Mouse (Mus musculus) thymus, adult 2 months (tissue): ENCODE results near the gene Golga2. TPM values are rescaled to one million over a fixed set of nuclear protein-coding genes. Genes with fewer than 3 reads are reported as not detected.

Experiments used
- DNase-seq: peaks from one replicate; pipeline ENCODE4 v3.0.0; 2021
- H3K27ac ChIP-seq: fragments of 200-500 bp; 2 replicates; pipeline ENCODE4 v1.5.1; 2012; ENCODE audit warnings: low read length, control low read depth; ENCODE audit not compliant: control insufficient read depth, insufficient read depth
- H3K27me3 ChIP-seq: fragments of 200-500 bp; 2 replicates; pipeline ENCODE4 v1.6.1; 2012; ENCODE audit warnings: mild to moderate bottlenecking, low read length, moderate library complexity, mixed read lengths; ENCODE audit not compliant: control insufficient read depth, insufficient read depth
- H3K36me3 ChIP-seq: fragments of 200-500 bp; 2 replicates; pipeline ENCODE4 v1.6.1; 2012; ENCODE audit warnings: mild to moderate bottlenecking, low read length, moderate library complexity; ENCODE audit not compliant: control insufficient read depth, insufficient read depth
- H3K4me1 ChIP-seq: fragments of 200-500 bp; replicated peaks from 2 replicates; pipeline ENCODE4 v1.6.1; 2012; ENCODE audit warnings: low read length; ENCODE audit not compliant: control insufficient read depth, insufficient read depth
- H3K4me3 ChIP-seq: fragments of 200-500 bp; 2 replicates; pipeline ENCODE4 v1.5.1; 2012; ENCODE audit warnings: mild to moderate bottlenecking, low read length, control low read depth, moderate library complexity; ENCODE audit not compliant: control insufficient read depth, insufficient read depth
- CTCF ChIP-seq: fragments of 200-500 bp; IDR thresholded peaks from 2 replicates; pipeline ENCODE4 v1.5.1; 2012; ENCODE audit warnings: mild to moderate bottlenecking, control low read depth, low read length, moderate library complexity, borderline replicate concordance; ENCODE audit not compliant: control insufficient read depth, poor library complexity, insufficient read depth; ENCODE audit errors: extremely low read depth
- POLR2A ChIP-seq: fragments of 200-500 bp; IDR thresholded peaks from 2 replicates; pipeline ENCODE4 v1.6.1; 2012; ENCODE audit warnings: mild to moderate bottlenecking, low read length, control low read depth, moderate library complexity; ENCODE audit not compliant: control insufficient read depth, poor library complexity, insufficient read depth; ENCODE audit errors: extremely low read depth
- WGBS: fragments of 180-500 bp; shearing (Covaris S2); methylation state at CpG from one replicate; pipeline ENCODE4 v1.1.7; 2018; 5-methylcytosine and 5-hydroxymethylcytosine counted together
- polyA plus RNA-seq: library from polyadenylated mRNA; depleted of rRNA; stranded (reverse); fragments of >200 nt; gene quantifications from 2 replicates; pipeline ENCODE4 v1.2.3, GENCODE M21; 2012

Golga2 gene
- polyA plus RNA-seq, 1 experiment, result 36.6 TPM

- Histone ChIP-seq H3K4me1 (no peaks in the 10 kb centered on the region), H3K4me3 (no peak overlapping the region), H3K36me3 (peaks cover 20% of the 10 kb centered on the region), H3K27me3 (no peaks in the 10 kb centered on the region), H3K27ac (no peak overlapping the region)
- WGBS, result 73% methylated on average over 8 of the region's 8 CpGs
- TF ChIP-seq POLR2A (no peak), CTCF (peak; percentile 73; the same call in 1 of the 2 replicates)
- DNase-seq, result peak; percentile 71
Measured at GRCm38 (mm10) chr2:32304145-32304832, 17.1 kb downstream of the Golga2 start.

DNA sequence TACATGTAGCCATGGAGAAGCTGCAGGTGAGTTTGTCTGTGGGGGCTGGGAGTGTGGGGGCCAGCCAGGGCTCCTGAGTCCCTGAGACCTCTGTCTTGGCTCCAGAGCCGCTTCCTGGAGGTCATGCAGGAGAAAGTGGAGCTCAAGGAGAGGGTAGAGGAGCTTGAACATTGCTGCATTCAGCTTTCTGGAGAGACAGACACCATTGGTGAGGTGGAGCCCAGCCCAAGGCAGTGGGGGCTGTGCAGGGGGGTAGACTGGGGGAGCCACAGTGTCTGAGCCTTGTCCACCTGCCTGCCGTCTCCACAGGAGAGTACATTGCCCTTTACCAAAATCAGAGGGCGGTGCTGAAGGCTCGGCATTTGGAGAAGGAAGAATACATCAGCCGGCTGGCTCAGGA, 18.5 kb downstream of the Golga2 start:
- TF ChIP-seq POLR2A (no peak), CTCF (no peak)
- 96% methylated on average over 5 of the region's 5 CpGs for WGBS
- Histone ChIP-seq H3K4me1 (no peaks in the 10 kb centered on the region), H3K27ac (no peak overlapping the region), H3K27me3 (no peaks in the 10 kb centered on the region), H3K36me3 (peaks cover 20% of the 10 kb centered on the region), H3K4me3 (no peak overlapping the region)
- DNase-seq, result no peak

GRCm38 (mm10) chr2:32306176-32306575, 19.0 kb downstream of the Golga2 start:
- Histone ChIP-seq H3K27me3 (peaks cover 2% of the 10 kb centered on the region; the same call in 1 of the 2 replicates), H3K36me3 (peaks cover 20% of the 10 kb centered on the region), H3K4me1 (no peaks in the 10 kb centered on the region), H3K27ac (no peak overlapping the region), H3K4me3 (no peak overlapping the region)
- TF ChIP-seq CTCF (no peak), POLR2A (no peak)
- WGBS, result 97% methylated on average over 9 of the region's 9 CpGs
- DNase-seq, result no peak

DNA sequence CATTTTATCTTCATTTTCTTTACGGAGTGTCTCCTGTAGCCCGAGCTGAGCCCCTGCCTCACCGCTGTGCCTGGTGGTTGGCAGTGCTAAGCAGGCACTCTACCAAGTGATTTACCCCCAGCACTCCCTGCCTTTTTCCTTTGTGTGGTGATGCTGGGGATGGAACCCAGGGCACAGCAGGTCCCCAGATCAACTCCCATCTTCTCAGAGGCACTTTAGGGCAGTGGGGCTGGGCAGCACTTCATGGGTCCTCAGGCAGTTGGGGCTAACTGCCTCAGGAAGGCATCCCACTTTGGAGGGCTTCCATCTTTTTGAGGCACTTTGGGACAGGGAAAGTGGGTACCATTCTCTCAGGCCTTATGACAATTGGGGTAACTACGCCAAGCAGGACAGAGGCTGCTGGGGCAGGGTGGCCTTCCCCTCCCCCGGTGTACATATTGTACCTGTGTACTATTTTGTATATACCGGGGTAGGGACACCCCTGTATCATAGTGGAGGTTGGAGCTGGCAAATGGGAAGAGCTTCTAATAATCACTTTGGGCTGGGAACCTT, 20.1 kb downstream of the Golga2 start:
- H3K4me1 ChIP-seq, result peaks cover 6% of the 10 kb centered on the region
- no peak for TF ChIP-seq POLR2A
- no peak for TF ChIP-seq CTCF
- H3K27ac ChIP-seq, result no peak overlapping the region
- H3K27me3 ChIP-seq, result peaks cover 6% of the 10 kb centered on the region; the same call in 1 of the 2 replicates
- DNase-seq, result no peak
- WGBS, result 95% methylated on average over 6 of the region's 6 CpGs
- H3K36me3 ChIP-seq, result peaks cover 20% of the 10 kb centered on the region
- H3K4me3 ChIP-seq, result no peak overlapping the region

DNA sequence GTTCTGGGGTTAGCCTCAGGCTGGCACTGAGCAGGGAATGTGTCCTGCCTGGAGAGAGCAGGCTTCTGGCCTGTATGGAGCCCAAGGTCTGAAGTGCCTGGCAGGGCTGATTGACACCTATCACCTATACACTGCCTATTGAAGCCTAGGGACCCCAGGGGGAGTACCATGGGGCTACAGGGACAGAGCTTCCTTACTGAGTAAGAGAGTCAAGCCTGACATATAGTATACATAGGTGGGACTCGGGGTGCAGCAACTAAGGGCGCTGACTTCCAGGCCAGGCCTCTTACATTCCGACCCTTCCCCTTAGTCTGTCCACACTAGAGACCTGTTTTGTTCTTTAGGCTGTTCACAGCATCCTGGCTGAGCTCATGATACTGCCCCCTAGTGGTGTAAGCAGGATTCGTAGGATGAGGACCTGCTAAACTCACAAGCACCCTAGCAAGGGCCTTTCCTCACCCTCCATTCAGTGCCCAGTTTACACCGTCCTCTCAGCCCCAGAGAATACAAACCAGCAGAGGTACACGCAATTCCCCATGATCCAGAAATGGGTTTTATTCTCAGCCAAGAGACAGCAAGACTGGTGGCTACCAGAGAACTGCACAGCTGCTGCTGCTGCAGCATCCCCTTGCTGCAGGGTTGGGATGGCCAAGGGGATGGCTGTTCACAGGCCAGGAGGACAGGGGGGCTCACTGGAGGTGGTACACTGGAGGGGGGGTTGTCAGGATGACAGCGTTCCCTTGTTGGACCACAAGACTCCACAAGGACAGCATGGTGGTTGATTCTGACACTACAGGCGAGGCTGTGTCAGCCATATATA, 21.0 kb downstream of the Golga2 start:
- 72% methylated on average over 8 of the region's 8 CpGs for WGBS
- H3K4me1 ChIP-seq, result peaks cover 11% of the 10 kb centered on the region
- no peak overlapping the region for H3K27ac ChIP-seq
- peak; percentile 64 for DNase-seq
- no peak; the same call in 1 of the 2 replicates for TF ChIP-seq CTCF
- no peak for TF ChIP-seq POLR2A
- H3K36me3 ChIP-seq, result peaks cover 18% of the 10 kb centered on the region
- peaks cover 11% of the 10 kb centered on the region; the same call in 1 of the 2 replicates for H3K27me3 ChIP-seq
- no peak overlapping the region for H3K4me3 ChIP-seq

GRCm38 (mm10) chr2:32308870-32309568, 21.8 kb downstream of the Golga2 start:
- TF ChIP-seq POLR2A (no peak), CTCF (no peak)
- peaks cover 14% of the 10 kb centered on the region for H3K36me3 ChIP-seq
- no peak for DNase-seq
- peaks cover 11% of the 10 kb centered on the region for H3K4me1 ChIP-seq
- H3K27ac ChIP-seq, result no peak overlapping the region
- H3K27me3 ChIP-seq, result peaks cover 14% of the 10 kb centered on the region; the same call in 1 of the 2 replicates
- no peak overlapping the region for H3K4me3 ChIP-seq
- WGBS, result 88% methylated on average over 16 of the region's 16 CpGs
